Mouse (Mus musculus) embryonic fibroblast, embryonic 13.5 days (primary cell): ENCODE data around the gene Lrpap1.

Experiments used
- CTCF ChIP-seq: IDR thresholded peaks from 2 replicates; pipeline ENCODE4 v1.5.1; 2011; ENCODE audit warnings: mild to moderate bottlenecking, control low read depth, low read length, moderate library complexity, borderline replicate concordance; ENCODE audit not compliant: insufficient read depth
- POLR2A ChIP-seq: IDR thresholded peaks from 2 replicates; pipeline ENCODE4 v1.6.1; 2011; ENCODE audit warnings: low read depth, mild to moderate bottlenecking, control low read depth, low read length, moderate library complexity

DNA sequence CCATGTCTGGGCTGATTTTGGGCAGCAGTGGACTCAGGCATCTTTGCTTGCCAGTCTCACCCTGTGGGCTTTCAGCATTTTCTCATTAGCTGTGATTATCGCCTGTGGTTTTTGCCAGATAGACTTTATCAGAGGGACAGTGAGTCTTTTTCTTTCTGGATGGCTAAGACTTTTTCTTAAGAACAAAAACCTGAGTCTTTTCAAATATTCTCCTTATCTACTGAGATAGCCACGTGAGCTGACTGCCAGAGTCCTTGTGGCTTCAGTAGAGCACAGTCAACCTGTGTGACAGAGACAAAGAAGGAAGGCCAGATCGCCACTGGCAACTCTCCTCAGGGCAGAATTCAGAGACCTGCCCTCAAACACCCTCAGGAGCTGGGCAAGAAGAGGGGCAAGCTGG lies 12.1 kb upstream of the Lrpap1 start:
- no peak for TF ChIP-seq POLR2A
- TF ChIP-seq CTCF: no peak
